Mouse (Mus musculus) CH12.LX (cell line): Measurements from ENCODE around the gene 1700016K19Rik. TPM values are rescaled to one million over a fixed set of nuclear protein-coding genes. Genes with fewer than 3 reads are reported as not detected.

Source experiments
- DNase-seq: peaks from one replicate; pipeline ENCODE4 v3.0.0-alpha.2; 2013; ENCODE audit errors: extremely low read depth
- H3K27ac ChIP-seq: 2 replicates; pipeline ENCODE4 v1.5.1; 2012; ENCODE audit warnings: low read depth, mild to moderate bottlenecking, control low read depth, moderate library complexity; ENCODE audit not compliant: insufficient read depth
- H3K27me3 ChIP-seq: replicated peaks from 2 replicates; pipeline ENCODE3; 2012; ENCODE audit warnings: inconsistent platforms
- H3K36me3 ChIP-seq, 2 experiments: replicated peaks in 1 of 2; 2 replicates each; pipeline versions ENCODE3 to v1.6.1; 2012; ENCODE audit warnings: inconsistent platforms in 1 of 2, low read length in 1 of 2, mild to moderate bottlenecking in 1 of 2, mixed read lengths in 1 of 2, moderate library complexity in 1 of 2; ENCODE audit not compliant: control insufficient read depth in 1 of 2, insufficient read depth in 1 of 2
- H3K4me1 ChIP-seq, 2 experiments: 2 replicates each; pipeline ENCODE4 v1.6.1; 2012; ENCODE audit warnings: inconsistent platforms in 1 of 2, moderate library complexity in 1 of 2; ENCODE audit not compliant: insufficient read depth in 2 of 2, control insufficient read depth in 1 of 2
- H3K4me2 ChIP-seq: 2 replicates; pipeline ENCODE4 v1.6.1; 2012; ENCODE audit warnings: low read depth, mild to moderate bottlenecking, control low read depth; ENCODE audit not compliant: poor library complexity, insufficient read depth, severe bottlenecking
- H3K4me3 ChIP-seq, 3 experiments: fragments of 150-350 bp in 1 of 3; sonication (generic) in 1 of 3; replicated peaks in 1 of 3; 2 replicates each; pipeline versions ENCODE3 to v1.5.1; 2011 to 2012; ENCODE audit warnings: low read depth in 2 of 3, low read length in 2 of 3, mild to moderate bottlenecking in 2 of 3, moderate library complexity in 2 of 3, control low read depth in 1 of 3, improper control_type of control experiment in 1 of 3, inconsistent platforms in 1 of 3, mixed read lengths in 1 of 3; ENCODE audit not compliant: poor library complexity in 1 of 3
- H3K79me2 ChIP-seq: replicated peaks from 2 replicates; pipeline ENCODE4 v1.6.1; 2012; ENCODE audit warnings: mild to moderate bottlenecking, moderate library complexity; ENCODE audit not compliant: control insufficient read depth, poor library complexity, insufficient read depth, severe bottlenecking; ENCODE audit errors: extremely low read depth
- H3K9ac ChIP-seq: 2 replicates; pipeline ENCODE4 v1.6.1; 2012; ENCODE audit warnings: low read depth, mild to moderate bottlenecking, control low read depth, moderate library complexity; ENCODE audit not compliant: insufficient read depth
- H3K9me3 ChIP-seq: replicated peaks from 2 replicates; pipeline ENCODE3; 2012; ENCODE audit warnings: low read length, inconsistent platforms, mixed read lengths
- CTCF ChIP-seq, 2 experiments: IDR thresholded peaks in 1 of 2; conservative IDR thresholded peaks in 1 of 2; 2 replicates each; pipeline ENCODE4 v1.5.1; 2011 to 2012; ENCODE audit warnings: low read depth in 2 of 2, low read length in 2 of 2, improper control_type of control experiment in 1 of 2, inconsistent platforms in 1 of 2, mild to moderate bottlenecking in 1 of 2, moderate library complexity in 1 of 2
- E2F4 ChIP-seq: IDR thresholded peaks from 2 replicates; pipeline ENCODE4 v1.6.1; 2011; ENCODE audit warnings: low read depth, low read length, improper control_type of control experiment; ENCODE audit not compliant: insufficient replicate concordance
- ELF1 ChIP-seq: IDR thresholded peaks from 2 replicates; pipeline ENCODE4 v1.6.1; 2014; ENCODE audit warnings: low read depth, mild to moderate bottlenecking, inconsistent platforms, low read length, improper control_type of control experiment
- GABPA ChIP-seq: IDR thresholded peaks from 2 replicates; pipeline ENCODE4 v1.6.1; 2012; ENCODE audit warnings: low read depth, low read length, improper control_type of control experiment, inconsistent platforms; ENCODE audit not compliant: insufficient replicate concordance
- HCFC1 ChIP-seq: IDR thresholded peaks from 2 replicates; pipeline ENCODE4 v1.6.1; 2012; ENCODE audit warnings: low read depth, mild to moderate bottlenecking, inconsistent platforms, low read length, improper control_type of control experiment
- IRF4 ChIP-seq: IDR thresholded peaks from 2 replicates; pipeline ENCODE4 v1.6.1; 2014; ENCODE audit warnings: low read depth, mild to moderate bottlenecking, inconsistent platforms, low read length, improper control_type of control experiment
- JUN ChIP-seq: IDR thresholded peaks from 2 replicates; pipeline ENCODE4 v1.6.1; 2011; ENCODE audit warnings: low read depth, mild to moderate bottlenecking, low read length, improper control_type of control experiment, moderate library complexity; ENCODE audit not compliant: insufficient read depth
- JUND ChIP-seq: conservative IDR thresholded peaks from 2 replicates; pipeline ENCODE4 v1.6.1; 2011; ENCODE audit warnings: low read depth, low read length, improper control_type of control experiment
- MAFK ChIP-seq: IDR thresholded peaks from 2 replicates; pipeline ENCODE4 v1.6.1; 2011; ENCODE audit warnings: low read length, improper control_type of control experiment; ENCODE audit not compliant: insufficient replicate concordance
- MAX ChIP-seq: IDR thresholded peaks from 2 replicates; pipeline ENCODE4 v1.6.1; 2011; ENCODE audit warnings: low read length, improper control_type of control experiment
- MAZ ChIP-seq: IDR thresholded peaks from 2 replicates; pipeline ENCODE4 v1.6.1; 2012; ENCODE audit warnings: low read depth, mild to moderate bottlenecking, inconsistent platforms, low read length, improper control_type of control experiment, moderate library complexity
- MYC ChIP-seq: IDR thresholded peaks from 2 replicates; pipeline ENCODE4 v1.6.1; 2011; ENCODE audit warnings: low read depth, mild to moderate bottlenecking, improper control_type of control experiment, low read length
- NELFE ChIP-seq: IDR thresholded peaks from 2 replicates; pipeline ENCODE4 v1.6.1; 2011; ENCODE audit warnings: low read depth, low read length, improper control_type of control experiment
- NRF1 ChIP-seq: IDR thresholded peaks from 2 replicates; pipeline ENCODE4 v1.6.1; 2014; ENCODE audit warnings: low read depth, mild to moderate bottlenecking, inconsistent platforms, low read length, improper control_type of control experiment, moderate library complexity
- POLR2A ChIP-seq: IDR thresholded peaks from 2 replicates; pipeline ENCODE4 v1.6.1; 2011; ENCODE audit warnings: low read depth, mild to moderate bottlenecking, improper control_type of control experiment, low read length
- RAD21 ChIP-seq: IDR thresholded peaks from 2 replicates; pipeline ENCODE4 v1.6.1; 2011; ENCODE audit warnings: low read depth, mild to moderate bottlenecking, low read length, improper control_type of control experiment, moderate library complexity
- SIN3A ChIP-seq: IDR thresholded peaks from 2 replicates; pipeline ENCODE4 v1.6.1; 2012; ENCODE audit warnings: low read length, improper control_type of control experiment, inconsistent platforms
- TBP ChIP-seq: conservative IDR thresholded peaks from 2 replicates; pipeline ENCODE4 v1.6.1; 2011; ENCODE audit warnings: low read depth, low read length, improper control_type of control experiment
- TCF12 ChIP-seq: IDR thresholded peaks from 2 replicates; pipeline ENCODE4 v1.6.1; 2014; ENCODE audit warnings: low read depth, mild to moderate bottlenecking, inconsistent platforms, low read length, improper control_type of control experiment
- UBTF ChIP-seq: IDR thresholded peaks from 2 replicates; pipeline ENCODE4 v1.6.1; 2012; ENCODE audit warnings: low read depth, mild to moderate bottlenecking, inconsistent platforms, low read length, improper control_type of control experiment, moderate library complexity
- USF2 ChIP-seq: conservative IDR thresholded peaks from 2 replicates; pipeline ENCODE4 v1.6.1; 2011; ENCODE audit warnings: low read depth, low read length, improper control_type of control experiment
- ZMIZ1 ChIP-seq: IDR thresholded peaks from 2 replicates; pipeline ENCODE4 v1.6.1; 2012; ENCODE audit warnings: low read depth, mild to moderate bottlenecking, inconsistent platforms, low read length, improper control_type of control experiment
- dilution Hi-C: fragments of 300-500 bp; cut with MboI; formaldehyde crosslinking; loops from 2 replicates; pipeline ENCODE4 v1.14.3; 2020; ENCODE audit warnings: low sequenced_read_pairs; ENCODE audit not compliant: extremely low pct_unique_long_range_greater_than_20kb, extremely low pct_ligation_motif_present
- in situ Hi-C: fragments of 300-500 bp; cut with MboI; formaldehyde crosslinking; loops from 3 replicates; pipeline ENCODE4 v1.14.3; 2019; ENCODE audit warnings: low sequenced_read_pairs, low pct_ligation_motif_present, low pct_unique_long_range_greater_than_20kb, mixed read lengths
- polyA plus RNA-seq: library from polyadenylated mRNA; unstranded; fragments of >175 nt; gene quantifications from 2 replicates; pipeline ENCODE4 v1.2.1, GENCODE M21; 2012; ENCODE audit warnings: low read depth; ENCODE audit not compliant: insufficient read length
- total RNA-seq, 2 experiments: library from RNA; depleted of rRNA; stranded (reverse); fragments of 300-350 nt in 1 of 2; fragments of >200 nt in 1 of 2; gene quantifications; 2 replicates each; pipeline ENCODE4 v1.2.3; 2012 to 2014

1700016K19Rik gene
- total and polyA plus RNA-seq, 3 experiments, result 0.76 TPM; not detected in 2

DNA sequence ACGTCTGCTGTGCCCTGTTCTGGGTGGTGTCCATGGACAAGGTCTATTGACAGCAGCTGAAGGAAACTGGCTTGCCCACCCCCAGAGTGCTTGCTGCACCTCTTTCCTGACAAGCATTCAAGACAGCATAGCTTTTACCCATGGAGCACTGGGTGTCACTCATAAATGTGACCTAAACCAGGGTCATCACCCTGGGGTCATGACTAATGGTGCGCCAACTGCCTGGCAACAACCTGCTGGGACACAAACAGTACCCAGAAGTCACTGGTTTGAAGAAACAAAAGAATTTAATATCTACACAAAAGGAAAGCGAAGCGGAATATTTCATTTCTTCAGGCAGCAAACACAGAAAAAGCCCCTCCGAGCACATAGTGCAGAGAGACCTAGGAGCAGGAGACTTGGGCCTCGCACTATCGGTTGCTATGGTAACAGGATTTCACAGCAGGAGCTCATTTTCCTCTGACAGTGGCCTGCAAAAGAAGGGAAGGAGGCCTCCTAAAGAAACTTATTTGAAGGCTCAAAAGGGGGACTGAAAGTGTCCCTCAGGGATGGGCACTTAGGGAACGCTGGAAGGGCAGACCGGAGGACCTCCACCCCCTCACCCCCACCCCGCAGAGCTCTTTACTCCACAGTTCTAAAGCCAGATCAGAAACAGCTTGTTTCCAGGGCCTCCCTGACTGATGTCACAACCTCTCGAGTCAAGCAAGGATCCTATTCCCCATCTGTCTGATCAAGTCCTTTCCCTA, 35.8 kb upstream of the 1700016K19Rik start:
- Histone ChIP-seq H3K36me3 (no peaks in the 10 kb centered on the region), H3K27me3 (peaks cover 66% of the 10 kb centered on the region), H3K4me1 (peaks cover 0 to 13% of the 10 kb centered on the region in 2 experiments; a peak in 2 of 4 replicates), H3K4me3 (no peak overlapping the region), H3K9me3 (peaks cover 5% of the 10 kb centered on the region), H3K4me2 (no peak overlapping the region), H3K79me2 (no peaks in the 10 kb centered on the region), H3K9ac (no peak overlapping the region), H3K27ac (no peak overlapping the region)
- in situ Hi-C loops (loop anchor here (10.0 kb wide), 1 partner anchor 249 kb away; no protein-coding TSS in a partner anchor), dilution Hi-C loops (no loop called here)
- no peak for TF ChIP-seq CTCF (conservative IDR thresholded peaks at IDR 0.05 in 1 of 2, IDR thresholded peaks at IDR 0.05 in 1 of 2; ENCODE audit: low read depth in 2 of 2, low read length in 2 of 2)
- no peak for TF ChIP-seq TCF12
- TF ChIP-seq MAFK, result no peak
- TF ChIP-seq MYC, result no peak
- no peak for TF ChIP-seq NRF1
- no peak for TF ChIP-seq JUN
- TF ChIP-seq JUND, result no peak
- no peak for TF ChIP-seq ELF1
- TF ChIP-seq E2F4, result no peak
- TF ChIP-seq MAZ, result no peak
- TF ChIP-seq MAX, result no peak
- TF ChIP-seq RAD21, result no peak
- no peak for TF ChIP-seq UBTF
- DNase-seq, result no peak

DNA sequence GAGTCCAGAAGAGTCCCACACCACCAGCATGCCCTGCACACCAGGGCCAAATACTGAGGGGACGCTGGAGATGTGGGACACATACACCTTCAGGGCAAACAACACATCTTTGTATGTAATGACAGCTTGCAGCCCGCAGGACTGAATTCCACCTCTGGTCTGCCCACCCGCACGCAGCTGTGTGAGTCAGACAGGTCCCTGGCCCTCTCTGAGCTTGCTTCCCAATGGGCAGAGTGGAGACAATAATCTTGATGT, 35.3 kb upstream of the 1700016K19Rik start:
- dilution Hi-C loops, result no loop called here
- peaks cover 71% of the 10 kb centered on the region for H3K27me3 ChIP-seq
- no peaks in the 10 kb centered on the region for H3K36me3 ChIP-seq
- peaks cover 5% of the 10 kb centered on the region for H3K9me3 ChIP-seq
- no peak overlapping the region for H3K4me2 ChIP-seq
- H3K9ac ChIP-seq, result no peak overlapping the region
- TF ChIP-seq USF2 (no peak), ELF1 (no peak), GABPA (no peak), MAFK (no peak), JUN (no peak), IRF4 (no peak), HCFC1 (no peak), NELFE (no peak), JUND (no peak), POLR2A (no peak), ZMIZ1 (no peak), MAZ (no peak), RAD21 (no peak), SIN3A (no peak), TBP (no peak), NRF1 (no peak)
- TF ChIP-seq, all 38 proteins: peak for 0
- Histone ChIP-seq H3K79me2 (no peaks in the 10 kb centered on the region), H3K4me3 (no peak overlapping the region), H3K27ac (no peak overlapping the region), H3K4me1 (peaks cover 0 to 13% of the 10 kb centered on the region in 2 experiments; a peak in 2 of 4 replicates)
- no peak for DNase-seq
- in situ Hi-C loops, result loop anchor here (10.0 kb wide), 1 partner anchor 250 kb away; no protein-coding TSS in a partner anchor
